Mouse (Mus musculus) ES-Bruce4 (cell line): ENCODE data around the gene Caml. TPM values are rescaled to one million over a fixed set of nuclear protein-coding genes. Genes with fewer than 3 reads are reported as not detected.

ENCODE experiments used
- H3K27ac ChIP-seq: 2 replicates; pipeline ENCODE4 v1.5.1; 2012; ENCODE audit warnings: low read length, inconsistent platforms; ENCODE audit not compliant: insufficient read depth
- H3K27me3 ChIP-seq: 2 replicates; pipeline ENCODE4 v1.6.1; 2012; ENCODE audit warnings: mild to moderate bottlenecking, low read length, inconsistent platforms; ENCODE audit not compliant: control insufficient read depth, poor library complexity, insufficient read depth, severe bottlenecking
- H3K36me3 ChIP-seq: 2 replicates; pipeline ENCODE4 v1.6.1; 2012; ENCODE audit warnings: inconsistent platforms, mild to moderate bottlenecking, low read length, moderate library complexity; ENCODE audit not compliant: control insufficient read depth, poor library complexity, insufficient read depth, severe bottlenecking
- H3K4me1 ChIP-seq: one replicate; pipeline ENCODE4 v1.8.1; 2011; ENCODE audit warnings: low read length; ENCODE audit not compliant: control insufficient read depth, insufficient read depth
- H3K4me3 ChIP-seq: 2 replicates; pipeline ENCODE4 v1.5.1; 2011; ENCODE audit warnings: low read depth, mild to moderate bottlenecking, low read length
- H3K9ac ChIP-seq: 2 replicates; pipeline ENCODE4 v1.6.1; 2012; ENCODE audit warnings: low read depth, mild to moderate bottlenecking, inconsistent platforms; ENCODE audit not compliant: poor library complexity, severe bottlenecking
- H3K9me3 ChIP-seq: replicated peaks from 2 replicates; pipeline ENCODE4 v1.6.1; 2012; ENCODE audit warnings: mild to moderate bottlenecking, low read length, inconsistent platforms; ENCODE audit not compliant: control insufficient read depth, poor library complexity, insufficient read depth, severe bottlenecking
- CTCF ChIP-seq: IDR thresholded peaks from one replicate; pipeline ENCODE4 v1.8.1; 2011; ENCODE audit warnings: low read depth, low read length
- EP300 ChIP-seq: IDR thresholded peaks from 2 replicates; pipeline ENCODE4 v1.6.1; 2011; ENCODE audit warnings: low read depth, low read length; ENCODE audit not compliant: insufficient read depth
- POLR2A ChIP-seq: IDR thresholded peaks from one replicate; pipeline ENCODE4 v1.8.1; 2011; ENCODE audit warnings: low read length; ENCODE audit not compliant: insufficient read depth
- polyA plus RNA-seq: library from polyadenylated mRNA; stranded (reverse); fragments of >200 nt; gene quantifications from 2 replicates; pipeline ENCODE4 v1.2.4, GENCODE M21; 2011; ENCODE audit warnings: low read depth; ENCODE audit not compliant: missing spikeins, insufficient read depth, insufficient read length

The Caml gene
- polyA plus RNA-seq, 1 experiment: 26.3 TPM

DNA sequence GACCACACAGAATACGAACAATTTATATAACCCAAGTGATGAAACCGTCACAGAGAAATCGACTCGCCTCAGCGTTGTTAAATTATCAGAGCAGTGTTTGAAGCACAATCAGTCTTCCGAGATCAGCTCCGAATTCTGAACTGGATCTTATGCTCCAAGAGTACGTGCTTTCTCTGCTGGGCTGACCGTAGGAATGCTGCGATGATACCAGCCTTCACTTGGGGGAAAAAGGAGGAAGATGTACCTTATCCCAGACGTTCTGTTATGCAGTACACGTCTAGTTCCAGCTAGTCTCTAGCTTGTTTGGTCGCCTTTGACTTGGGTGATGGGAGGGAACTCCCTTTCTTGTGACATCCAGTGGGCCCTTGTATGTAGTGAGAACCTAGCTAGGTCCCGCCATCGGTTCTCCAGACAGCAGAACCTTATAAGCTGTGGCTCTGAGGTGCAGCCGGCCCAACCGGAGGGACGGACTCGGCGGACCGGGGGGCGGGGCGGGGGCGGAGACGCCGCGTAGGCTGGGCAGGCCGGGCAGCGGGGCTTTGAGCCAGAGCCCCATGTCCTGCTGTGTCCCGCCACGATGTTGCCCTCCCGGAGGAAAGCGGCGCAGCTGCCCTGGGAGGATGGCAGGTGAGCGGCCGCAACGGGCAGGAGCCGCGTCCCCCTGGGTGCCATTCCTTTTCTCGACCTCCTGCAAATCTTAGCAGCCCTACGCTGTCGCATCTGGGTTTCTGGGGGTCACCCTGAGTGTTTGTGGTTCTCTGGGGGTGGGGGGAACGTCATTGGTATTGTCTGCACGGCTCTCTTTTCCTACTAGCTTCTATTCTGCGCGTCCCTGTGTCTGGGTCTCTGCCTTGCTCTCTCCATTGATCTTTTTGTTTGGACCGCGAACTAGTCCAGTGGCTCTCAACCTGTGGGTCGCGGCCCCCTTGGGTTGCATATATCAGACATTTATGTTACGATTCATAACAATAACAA, 23.0 kb upstream of the Caml start, which contains the start of gene B4galt7:
Gene B4galt7 (plus strand): TSS at position 331 of the 975 bp plus-strand sequence.
- Histone ChIP-seq H3K27ac (no peak within 1 kb of the TSS), H3K4me3 (peak within 1 kb of the TSS; percentile 97), H3K9ac (peak within 1 kb of the TSS; percentile 66), H3K27me3 (no peaks in the 10 kb centered on the region), H3K4me1 (no peaks in the 10 kb centered on the region), H3K9me3 (no peaks in the 10 kb centered on the region), H3K36me3 (peaks cover 23% of the 10 kb centered on the region)
- TF ChIP-seq POLR2A (peak; percentile 64), EP300 (no peak; the same call in 1 of the 2 replicates), CTCF (no peak)

DNA sequence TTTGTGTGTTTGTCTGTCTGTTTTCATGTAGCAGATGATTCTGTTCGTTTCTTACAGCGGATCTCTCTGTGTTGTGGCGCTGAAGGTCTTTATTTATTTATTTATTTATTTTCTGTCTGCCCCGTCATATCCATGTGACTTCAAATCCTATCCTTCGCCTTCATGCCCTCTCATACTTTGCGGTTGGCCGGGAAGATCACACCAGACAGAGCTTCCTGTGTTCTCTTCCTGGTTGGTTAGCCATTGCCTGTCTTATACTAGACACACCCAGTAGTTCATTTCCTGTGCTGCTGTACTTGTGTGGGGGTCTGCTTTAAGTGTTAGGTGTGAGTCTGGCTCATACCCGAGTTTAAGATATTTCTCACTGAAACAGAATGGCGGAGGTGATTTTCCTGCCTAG, 22.1 kb upstream of the Caml start:
- peak overlapping the region; percentile 97 for H3K4me3 ChIP-seq
- TF ChIP-seq CTCF (no peak), EP300 (no peak), POLR2A (no peak)
- H3K36me3 ChIP-seq: peaks cover 16% of the 10 kb centered on the region
- no peaks in the 10 kb centered on the region for H3K4me1 ChIP-seq
- peak overlapping the region; percentile 66 for H3K9ac ChIP-seq
- no peaks in the 10 kb centered on the region for H3K9me3 ChIP-seq
- no peak overlapping the region for H3K27ac ChIP-seq
- H3K27me3 ChIP-seq: no peaks in the 10 kb centered on the region

DNA sequence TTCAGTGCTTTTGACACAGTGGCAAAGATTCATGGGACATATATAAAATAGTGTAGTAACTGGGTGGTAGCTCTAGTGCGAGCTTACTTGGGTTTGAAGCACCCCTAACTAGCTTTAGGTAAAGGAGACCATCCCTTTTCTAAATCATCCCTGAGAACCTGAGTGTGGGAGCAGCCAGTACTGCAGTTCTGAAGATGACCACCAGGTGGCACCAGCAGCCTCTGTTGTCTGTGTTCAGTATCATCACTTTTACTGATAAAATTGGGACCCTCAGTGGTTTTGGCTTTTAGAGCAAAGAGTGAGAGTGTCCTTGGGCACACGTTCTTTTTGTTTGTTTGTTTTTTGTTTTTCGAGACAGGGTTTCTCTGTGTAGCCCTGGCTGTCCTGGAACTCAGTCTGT, 21.2 kb upstream of the Caml start:
- Histone ChIP-seq H3K27me3 (no peaks in the 10 kb centered on the region), H3K4me3 (no peak overlapping the region), H3K36me3 (peaks cover 8% of the 10 kb centered on the region), H3K9ac (no peak overlapping the region), H3K4me1 (no peaks in the 10 kb centered on the region), H3K9me3 (no peaks in the 10 kb centered on the region), H3K27ac (no peak overlapping the region)
- TF ChIP-seq CTCF (peak; percentile 83), POLR2A (no peak)

DNA sequence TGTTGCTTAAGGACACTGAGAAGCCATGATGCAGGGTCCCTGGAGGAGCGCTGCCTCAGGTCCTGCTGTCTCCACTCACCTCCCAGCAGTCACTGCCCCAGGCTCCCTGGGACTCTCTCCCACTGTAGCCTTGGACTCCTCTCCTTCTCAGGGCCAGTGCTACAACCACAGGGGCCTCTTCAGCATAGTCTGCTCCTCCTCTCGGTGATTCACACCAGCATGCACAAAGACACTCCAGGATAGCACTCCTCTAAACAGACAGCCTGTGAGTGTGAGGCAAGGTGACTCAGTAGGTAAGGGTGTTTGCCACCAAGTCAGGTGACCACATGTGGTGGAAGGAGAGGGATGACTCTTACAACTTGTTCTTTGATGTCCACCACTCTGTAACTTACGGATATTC, 18.2 kb upstream of the Caml start:
- H3K27me3 ChIP-seq: no peaks in the 10 kb centered on the region
- H3K4me1 ChIP-seq: no peaks in the 10 kb centered on the region
- TF ChIP-seq EP300: no peak
- TF ChIP-seq CTCF: no peak
- TF ChIP-seq POLR2A: no peak
- H3K9me3 ChIP-seq: no peaks in the 10 kb centered on the region
- H3K27ac ChIP-seq: no peak overlapping the region
- no peak overlapping the region for H3K9ac ChIP-seq
- no peaks in the 10 kb centered on the region for H3K36me3 ChIP-seq
- no peak overlapping the region for H3K4me3 ChIP-seq

DNA sequence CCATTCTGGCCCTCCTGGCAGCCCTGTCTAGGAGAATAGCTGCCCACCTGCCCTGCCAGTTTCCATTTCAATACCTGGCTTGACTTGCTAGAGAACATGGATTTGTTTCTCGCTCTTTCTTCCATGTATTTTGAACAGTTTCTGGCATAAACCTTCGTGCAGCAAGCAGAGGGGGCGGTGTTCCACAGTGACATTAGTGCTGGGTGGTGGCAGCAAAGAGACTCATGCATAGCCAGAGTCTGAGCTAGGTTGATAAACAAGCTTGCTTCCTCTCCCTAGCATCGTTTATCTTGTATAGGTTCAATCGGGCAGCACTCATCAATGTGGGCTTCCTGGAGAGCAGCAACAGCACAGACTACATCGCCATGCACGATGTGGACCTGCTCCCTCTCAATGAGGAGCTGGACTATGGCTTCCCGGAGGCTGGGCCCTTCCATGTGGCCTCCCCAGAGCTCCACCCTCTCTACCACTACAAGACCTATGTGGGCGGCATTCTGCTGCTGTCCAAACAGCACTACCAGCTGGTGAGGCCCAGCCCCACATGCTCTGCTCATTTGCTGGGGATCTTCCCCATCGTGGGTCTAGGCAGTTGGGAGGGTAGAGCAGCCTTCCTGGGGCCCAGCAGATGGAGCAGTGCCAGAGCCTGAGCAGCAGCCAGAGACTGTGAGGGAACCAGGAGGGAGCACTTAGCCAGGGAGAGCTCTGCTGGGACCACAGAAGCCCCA, 15.7 kb upstream of the Caml start:
- no peak for TF ChIP-seq POLR2A
- Histone ChIP-seq H3K27me3 (no peaks in the 10 kb centered on the region), H3K9ac (no peak overlapping the region), H3K36me3 (no peaks in the 10 kb centered on the region), H3K9me3 (no peaks in the 10 kb centered on the region), H3K4me3 (no peak overlapping the region), H3K27ac (no peak overlapping the region), H3K4me1 (no peaks in the 10 kb centered on the region)

- H3K9ac ChIP-seq: no peak overlapping the region
- TF ChIP-seq POLR2A (no peak), CTCF (no peak), EP300 (no peak)
- no peak overlapping the region for H3K27ac ChIP-seq
- no peaks in the 10 kb centered on the region for H3K27me3 ChIP-seq
- no peak overlapping the region for H3K4me3 ChIP-seq
- H3K36me3 ChIP-seq: no peaks in the 10 kb centered on the region
- H3K4me1 ChIP-seq: no peaks in the 10 kb centered on the region
- no peaks in the 10 kb centered on the region for H3K9me3 ChIP-seq
Measured at GRCm38 (mm10) chr13:55607624-55608006, 15.2 kb upstream of the Caml start.
